Mouse (Mus musculus) cerebellum, adult 2 months (tissue): ENCODE results near the gene Uaca. TPM values are rescaled to one million over a fixed set of nuclear protein-coding genes. Genes with fewer than 3 reads are reported as not detected.

Source experiments
- DNase-seq, 2 experiments: peaks; one replicate each; pipeline ENCODE4 v3.0.0; 2021
- H3K27ac ChIP-seq: fragments of 200-500 bp; 2 replicates; pipeline ENCODE4 v1.5.1; 2012; ENCODE audit warnings: low read length, control low read depth, inconsistent platforms; ENCODE audit not compliant: insufficient read depth
- H3K27me3 ChIP-seq: fragments of 200-500 bp; 2 replicates; pipeline ENCODE4 v1.6.1; 2012; ENCODE audit warnings: inconsistent platforms, mild to moderate bottlenecking, low read length, moderate library complexity; ENCODE audit not compliant: control insufficient read depth, insufficient read depth
- H3K4me1 ChIP-seq: fragments of 200-500 bp; 2 replicates; pipeline ENCODE4 v1.6.1; 2011; ENCODE audit warnings: low read length; ENCODE audit not compliant: control insufficient read depth, insufficient read depth
- H3K4me3 ChIP-seq: fragments of 200-500 bp; replicated peaks from 2 replicates; pipeline ENCODE3; 2011; ENCODE audit warnings: mild to moderate bottlenecking, low read depth, low read length, control low read depth; ENCODE audit not compliant: insufficient read depth
- CTCF ChIP-seq: fragments of 200-500 bp; IDR thresholded peaks from 2 replicates; pipeline ENCODE4 v1.5.1; 2011; ENCODE audit warnings: low read depth, mild to moderate bottlenecking, control low read depth, low read length, moderate library complexity, borderline replicate concordance; ENCODE audit not compliant: insufficient read depth
- POLR2A ChIP-seq: fragments of 200-500 bp; IDR thresholded peaks from 2 replicates; pipeline ENCODE4 v1.6.1; 2011; ENCODE audit warnings: low read length, control low read depth, borderline replicate concordance; ENCODE audit not compliant: insufficient read depth
- WGBS: fragments of 180-500 bp; shearing (Covaris S2); methylation state at CpG from one replicate; pipeline ENCODE4 v1.1.7; 2018; 5-methylcytosine and 5-hydroxymethylcytosine counted together
- polyA plus RNA-seq: library from polyadenylated mRNA; depleted of rRNA; stranded (reverse); fragments of >200 nt; gene quantifications from 2 replicates; pipeline ENCODE4 v1.2.3, GENCODE M21; 2012

The Uaca gene
- polyA plus RNA-seq, 1 experiment = 6.7 TPM

GRCm38 (mm10) chr9:60861030-60861429, 66.7 kb downstream of the Uaca start:
- no peak for DNase-seq
- WGBS = 88% methylated on average over 5 of the region's 5 CpGs
- H3K4me3 ChIP-seq = no peak overlapping the region
- no peaks in the 10 kb centered on the region for H3K27me3 ChIP-seq
- TF ChIP-seq POLR2A = no peak
- TF ChIP-seq CTCF = no peak
- no peak overlapping the region for H3K27ac ChIP-seq
- H3K4me1 ChIP-seq = peaks cover 5% of the 10 kb centered on the region; the same call in 1 of the 2 replicates

- Histone ChIP-seq H3K4me3 (no peak overlapping the region), H3K27me3 (no peaks in the 10 kb centered on the region), H3K4me1 (peaks cover 5% of the 10 kb centered on the region; the same call in 1 of the 2 replicates), H3K27ac (no peak overlapping the region)
- no peak for TF ChIP-seq CTCF
- no peak for TF ChIP-seq POLR2A
- 95% methylated on average over 9 of the region's 9 CpGs for WGBS
- DNase-seq = no peak
Measured at GRCm38 (mm10) chr9:60864664-60865063, 70.3 kb downstream of the Uaca start.

- TF ChIP-seq POLR2A (no peak), CTCF (no peak)
Measured at GRCm38 (mm10) chr9:60865866-60866265, 71.5 kb downstream of the Uaca start.

GRCm38 (mm10) chr9:60870451-60870850, 76.1 kb downstream of the Uaca start:
- H3K27ac ChIP-seq = no peak overlapping the region
- H3K4me3 ChIP-seq = no peak overlapping the region
- TF ChIP-seq CTCF (no peak), POLR2A (no peak)
- no peak for DNase-seq
- 91% methylated on average over 18 of the region's 18 CpGs for WGBS
- H3K4me1 ChIP-seq = peaks cover 5% of the 10 kb centered on the region; the same call in 1 of the 2 replicates
- H3K27me3 ChIP-seq = no peaks in the 10 kb centered on the region

More at GRCm38 (mm10) chr9:60865866-60866265, 71.5 kb downstream of the Uaca start:
- WGBS = 15% methylated on average over 4 of the region's 4 CpGs
- Histone ChIP-seq H3K27me3 (no peaks in the 10 kb centered on the region), H3K4me1 (peaks cover 5% of the 10 kb centered on the region; the same call in 1 of the 2 replicates), H3K4me3 (no peak overlapping the region), H3K27ac (no peak overlapping the region)
- peak; percentile 43 to 55 for DNase-seq

- Histone ChIP-seq H3K27ac (no peak overlapping the region), H3K27me3 (no peaks in the 10 kb centered on the region), H3K4me3 (no peak overlapping the region), H3K4me1 (peaks cover under 1% of the 10 kb centered on the region; the same call in 1 of the 2 replicates)
- no peak for TF ChIP-seq POLR2A
- TF ChIP-seq CTCF = no peak
- DNase-seq = no peak
- WGBS = 80% methylated on average over 28 of the region's 28 CpGs
Measured at GRCm38 (mm10) chr9:60870919-60871503, 76.7 kb downstream of the Uaca start.

GRCm38 (mm10) chr9:60873257-60874054, 79.1 kb downstream of the Uaca start:
- H3K27ac ChIP-seq = no peak overlapping the region
- 42% methylated on average over 13 of the region's 13 CpGs for WGBS
- TF ChIP-seq POLR2A = no peak
- TF ChIP-seq CTCF = no peak
- H3K27me3 ChIP-seq = no peaks in the 10 kb centered on the region
- no peak for DNase-seq
- H3K4me3 ChIP-seq = no peak overlapping the region
- H3K4me1 ChIP-seq = no peaks in the 10 kb centered on the region

GRCm38 (mm10) chr9:60874055-60874392, 79.7 kb downstream of the Uaca start:
- no peaks in the 10 kb centered on the region for H3K27me3 ChIP-seq

GRCm38 (mm10) chr9:60876085-60876484, 81.7 kb downstream of the Uaca start:
- H3K4me1 ChIP-seq = no peaks in the 10 kb centered on the region
- DNase-seq = no peak
- TF ChIP-seq CTCF (no peak), POLR2A (no peak)
- H3K27ac ChIP-seq = no peak overlapping the region
- no peak overlapping the region for H3K4me3 ChIP-seq
- H3K27me3 ChIP-seq = no peaks in the 10 kb centered on the region
- 47% methylated on average over 9 of the region's 9 CpGs for WGBS

More at GRCm38 (mm10) chr9:60874055-60874392, 79.7 kb downstream of the Uaca start:
- H3K4me1 ChIP-seq = no peaks in the 10 kb centered on the region
- H3K4me3 ChIP-seq = no peak overlapping the region
- TF ChIP-seq CTCF (no peak), POLR2A (no peak)
- DNase-seq = no peak
- 71% methylated on average over 8 of the region's 8 CpGs for WGBS
- no peak overlapping the region for H3K27ac ChIP-seq
